ENCODE assay signal across 9 mouse cellular contexts in the genomic region with DNA sequence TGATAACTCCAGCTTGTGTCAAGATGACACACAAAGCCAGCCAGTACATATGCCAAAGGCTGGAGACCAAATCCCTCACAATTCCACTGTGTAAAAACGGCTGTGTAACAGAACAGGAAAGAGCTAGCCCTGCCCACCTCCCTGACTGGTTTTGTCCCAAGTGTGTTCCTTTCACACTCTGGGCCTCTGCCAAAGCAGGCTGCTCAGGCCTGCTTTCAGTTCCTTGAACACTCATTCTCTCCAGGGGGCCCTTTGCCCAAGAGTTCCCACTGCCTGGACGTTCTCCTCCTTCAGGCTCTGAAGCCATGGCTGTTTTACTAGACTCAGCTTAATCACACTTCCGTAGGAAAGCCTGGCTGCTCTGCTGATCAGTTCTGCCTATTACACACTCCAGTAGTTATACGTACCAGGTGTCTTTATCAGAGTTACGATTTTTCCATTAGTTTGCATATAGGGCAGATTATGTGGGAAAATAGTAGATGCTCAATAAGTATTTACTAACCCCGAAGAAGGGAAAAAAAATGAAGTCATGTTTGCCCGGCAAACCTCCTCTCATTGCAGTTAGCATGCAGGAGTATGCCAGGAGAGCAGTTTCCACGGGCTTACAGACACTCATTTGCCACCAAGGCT.
DNase-seq lines count a peak whose midpoint lies in the region; ATAC-seq and TF ChIP-seq lines count a peak whose summit lies in the region.
"Had no signal": no experiment of that assay in that cellular context is flagged by ENCODE, and none has a peak within 500 bp of the region (broad histone marks: within the 10 kb centered on the region; RNA-seq: fewer than 3 reads in every experiment).

No protein-coding gene starts in this region.

- TF ChIP-seq CTCF in intestine, postnatal 0 days (IDR thresholded peaks at IDR 0.05; ENCODE audit: low read depth): no peak

- 0 out of 2 replicates have a peak, but pooled peaks have one; percentile 18 for ATAC-seq in intestine, embryonic 14.5 days (replicated peaks; ENCODE audit: low FRiP score, low TSS enrichment, low read depth)
- no peak for ATAC-seq in intestine, postnatal 0 days
- peak; percentile 49 for ATAC-seq in common myeloid progenitor, adult 5-6 weeks (replicated peaks; ENCODE audit: low read depth, poor library complexity, severe bottlenecking)
- ATAC-seq in lung, embryonic 15.5 days (ENCODE audit: borderline replicate concordance, extremely low read depth, low FRiP score, low TSS enrichment): peak; percentile 61
- no peak for ATAC-seq in erythroblast, adult 5-6 weeks (replicated peaks; ENCODE audit: low FRiP score, poor library complexity, severe bottlenecking)

- intact Hi-C loops in heart, postnatal 36 days (cut with DNase I): no loop called here

- H3K36me3 ChIP-seq in intestine, embryonic 14.5 days (ENCODE audit: control insufficient read depth, insufficient read depth, low read length): no peaks in the 10 kb centered on the region
- no peaks in the 10 kb centered on the region for H3K36me3 ChIP-seq in intestine, postnatal 0 days (ENCODE audit: control insufficient read depth, insufficient read depth)
- no peaks in the 10 kb centered on the region for H3K36me3 ChIP-seq in lung, embryonic 15.5 days
- no peaks in the 10 kb centered on the region for H3K36me3 ChIP-seq in midbrain, embryonic 10.5 days

- H3K4me1 ChIP-seq in intestine, embryonic 14.5 days (replicated peaks; ENCODE audit: control insufficient read depth, insufficient read depth, low read length): peaks cover 9% of the 10 kb centered on the region
- no peaks in the 10 kb centered on the region for H3K4me1 ChIP-seq in intestine, postnatal 0 days (replicated peaks; ENCODE audit: control insufficient read depth, insufficient read depth, low read length)
- peaks cover 14% of the 10 kb centered on the region; the same call in 1 of the 2 replicates for H3K4me1 ChIP-seq in lung, embryonic 15.5 days
- peaks cover 24% of the 10 kb centered on the region for H3K4me1 ChIP-seq in midbrain, embryonic 10.5 days

- peak overlapping the region; percentile 39; the same call in 1 of the 2 replicates for H3K27ac ChIP-seq in intestine, embryonic 14.5 days (ENCODE audit: low read depth)
- no peak overlapping the region for H3K27ac ChIP-seq in intestine, postnatal 0 days (ENCODE audit: low read depth, low read length)
- 0 out of 2 replicates have a peak overlapping the region, but pooled peaks have one; percentile 21 for H3K27ac ChIP-seq in lung, embryonic 15.5 days
- H3K27ac ChIP-seq in midbrain, embryonic 10.5 days (replicated peaks): no peak overlapping the region

- no peak overlapping the region for H3K4me3 ChIP-seq in intestine, embryonic 14.5 days (ENCODE audit: low read depth, low read length)
- H3K4me3 ChIP-seq in intestine, postnatal 0 days (ENCODE audit: low read depth, low read length): no peak overlapping the region
- H3K4me3 ChIP-seq in lung, embryonic 15.5 days: no peak overlapping the region
- no peak overlapping the region for H3K4me3 ChIP-seq in midbrain, embryonic 10.5 days
- H3K4me3 ChIP-seq: myocyte had no signal

- no peaks in the 10 kb centered on the region for H3K9me3 ChIP-seq in intestine, embryonic 14.5 days (ENCODE audit: control insufficient read depth, low read length)
- H3K9me3 ChIP-seq in intestine, postnatal 0 days (ENCODE audit: control insufficient read depth): no peaks in the 10 kb centered on the region
- H3K9me3 ChIP-seq in lung, embryonic 15.5 days: no peaks in the 10 kb centered on the region
- no peaks in the 10 kb centered on the region for H3K9me3 ChIP-seq in midbrain, embryonic 10.5 days (replicated peaks)

- no peak overlapping the region for H3K9ac ChIP-seq in intestine, embryonic 14.5 days (ENCODE audit: low read length)
- no peak overlapping the region for H3K9ac ChIP-seq in intestine, postnatal 0 days (ENCODE audit: low read depth, low read length)
- no peak overlapping the region for H3K9ac ChIP-seq in lung, embryonic 15.5 days

- DNase-seq in intestine, embryonic 14.5 days (ENCODE audit: low spot score): no peak
- DNase-seq in heart, postnatal 36 days: peak; percentile 28 to 38
- DNase-seq in cerebellum, postnatal 4 days (ENCODE audit: low spot score in 2 of 2): no peak
- DNase-seq in midbrain, embryonic 10.5 days (ENCODE audit: low spot score): no peak

- 50% methylated on average over 8 of the region's 8 CpGs for WGBS in intestine, embryonic 14.5 days
- 59% methylated on average over 8 of the region's 8 CpGs for WGBS in intestine, postnatal 0 days
- WGBS in lung, embryonic 15.5 days: 57% methylated on average over 8 of the region's 8 CpGs
- WGBS in midbrain, embryonic 10.5 days: 66% methylated on average over 8 of the region's 8 CpGs

- no peak overlapping the region for H3K4me2 ChIP-seq in intestine, embryonic 14.5 days (ENCODE audit: low read length)
- no peak overlapping the region for H3K4me2 ChIP-seq in intestine, postnatal 0 days (replicated peaks; ENCODE audit: low read depth)
- no peak overlapping the region for H3K4me2 ChIP-seq in lung, embryonic 15.5 days

- H3K27me3 ChIP-seq in intestine, embryonic 14.5 days (replicated peaks; ENCODE audit: control insufficient read depth, insufficient read depth, low read length): no peaks in the 10 kb centered on the region
- no peaks in the 10 kb centered on the region for H3K27me3 ChIP-seq in intestine, postnatal 0 days (replicated peaks; ENCODE audit: control insufficient read depth, insufficient read depth, low read length)
- no peaks in the 10 kb centered on the region for H3K27me3 ChIP-seq in lung, embryonic 15.5 days
- H3K27me3 ChIP-seq in midbrain, embryonic 10.5 days (ENCODE audit: low read depth, poor library complexity, severe bottlenecking): 0 out of 2 replicates have a peak, but pooled peaks cover 6% of the 10 kb centered on the region

Comparison
In these comparisons a context has a peak if more than half of its experiments do, and no peak if none do; other contexts are left out.
1. ATAC-seq: peak in intestine, embryonic 14.5 days (single experiment), common myeloid progenitor, adult 5-6 weeks (single experiment) and lung, embryonic 15.5 days (single experiment); none in intestine, postnatal 0 days (single experiment) and erythroblast, adult 5-6 weeks (single experiment).
2. H3K27ac ChIP-seq: peak in intestine, embryonic 14.5 days (single experiment) and lung, embryonic 15.5 days (single experiment); none in intestine, postnatal 0 days (single experiment) and midbrain, embryonic 10.5 days (single experiment).
3. DNase-seq: peak in heart, postnatal 36 days (2 of 2); none in intestine, embryonic 14.5 days (single experiment), cerebellum, postnatal 4 days (0 of 2) and midbrain, embryonic 10.5 days (single experiment).